Mouse (Mus musculus): ENCODE measurements around the gene Dmbx1. TPM values are rescaled to one million over a fixed set of nuclear protein-coding genes. Genes with fewer than 3 reads are reported as not detected.

Gene Dmbx1
- under 1 TPM in 1 of 2 experiments, not detected in 1; 0.07 TPM for total RNA-seq (2021)

GRCm38 (mm10) chr4:115939295-115940102 is at the start of gene Dmbx1:
Gene Dmbx1 (minus strand): TSS chr4:115939926.
- DNase-seq (ENCODE audit: extremely low spot score in 1 of 2, low spot score in 1 of 2), result no peak

- DNase-seq (ENCODE audit: extremely low spot score in 1 of 2, low spot score in 1 of 2), result no peak
These were observed 49.7 kb upstream of the Dmbx1 start for GRCm38 (mm10) chr4:115989382-115989781.

- no peak for DNase-seq (ENCODE audit: extremely low spot score in 1 of 2, low spot score in 1 of 2)
These were observed 48.3 kb upstream of the Dmbx1 start for GRCm38 (mm10) chr4:115987858-115988530.

GRCm38 (mm10) chr4:115987436-115987835 is 47.7 kb upstream of the Dmbx1 start:
- DNase-seq (ENCODE audit: extremely low spot score in 1 of 2, low spot score in 1 of 2), result no peak

- no peak for DNase-seq (ENCODE audit: extremely low spot score in 1 of 2, low spot score in 1 of 2)
These were observed 45.2 kb upstream of the Dmbx1 start for GRCm38 (mm10) chr4:115984967-115985366.

GRCm38 (mm10) chr4:115984111-115984510 is 44.4 kb upstream of the Dmbx1 start:
- DNase-seq (ENCODE audit: extremely low spot score in 1 of 2, low spot score in 1 of 2), result peak; percentile 74 to 97

- peak; percentile 36 to 85 for DNase-seq (ENCODE audit: extremely low spot score in 1 of 2, low spot score in 1 of 2)
These were observed 41.0 kb upstream of the Dmbx1 start for GRCm38 (mm10) chr4:115980676-115981075.

GRCm38 (mm10) chr4:115979437-115979836 is 39.7 kb upstream of the Dmbx1 start:
- DNase-seq (ENCODE audit: extremely low spot score in 1 of 2, low spot score in 1 of 2), result no peak

- DNase-seq (ENCODE audit: extremely low spot score in 1 of 2, low spot score in 1 of 2), result no peak
These were observed 39.2 kb upstream of the Dmbx1 start for GRCm38 (mm10) chr4:115978911-115979310.

- no peak for DNase-seq (ENCODE audit: extremely low spot score in 1 of 2, low spot score in 1 of 2)
These were observed 32.8 kb upstream of the Dmbx1 start for GRCm38 (mm10) chr4:115972543-115972942.

GRCm38 (mm10) chr4:115964446-115964845 is 24.7 kb upstream of the Dmbx1 start:
- DNase-seq (ENCODE audit: extremely low spot score in 1 of 2, low spot score in 1 of 2), result no peak

- no peak for DNase-seq (ENCODE audit: extremely low spot score in 1 of 2, low spot score in 1 of 2)
These were observed 24.0 kb upstream of the Dmbx1 start for GRCm38 (mm10) chr4:115963751-115964150.

GRCm38 (mm10) chr4:115962671-115963412 is 23.1 kb upstream of the Dmbx1 start:
- DNase-seq (ENCODE audit: extremely low spot score in 1 of 2, low spot score in 1 of 2), result peak; percentile 46 to 48

- DNase-seq (ENCODE audit: extremely low spot score in 1 of 2, low spot score in 1 of 2), result no peak
These were observed 22.3 kb upstream of the Dmbx1 start for GRCm38 (mm10) chr4:115961991-115962390.

- DNase-seq (ENCODE audit: extremely low spot score in 1 of 2, low spot score in 1 of 2), result no peak
These were observed 19.8 kb upstream of the Dmbx1 start for GRCm38 (mm10) chr4:115959546-115959945.

- no peak for DNase-seq (ENCODE audit: extremely low spot score in 1 of 2, low spot score in 1 of 2)
These were observed 15.7 kb upstream of the Dmbx1 start for GRCm38 (mm10) chr4:115955494-115955775.

GRCm38 (mm10) chr4:115954656-115955493 is 15.1 kb upstream of the Dmbx1 start:
- no peak for DNase-seq (ENCODE audit: extremely low spot score in 1 of 2, low spot score in 1 of 2)

GRCm38 (mm10) chr4:115953559-115953958 is 13.8 kb upstream of the Dmbx1 start:
- no peak for DNase-seq (ENCODE audit: extremely low spot score in 1 of 2, low spot score in 1 of 2)

GRCm38 (mm10) chr4:115952758-115953157 is 13.0 kb upstream of the Dmbx1 start:
- peak; percentile 46 to 77 for DNase-seq (ENCODE audit: extremely low spot score in 1 of 2, low spot score in 1 of 2)

GRCm38 (mm10) chr4:115943669-115944314 is 4.1 kb upstream of the Dmbx1 start:
- DNase-seq (ENCODE audit: extremely low spot score in 1 of 2, low spot score in 1 of 2), result no peak
